Mouse (Mus musculus) intestine, postnatal 0 days (tissue): ENCODE results near the gene Cdh8. TPM values are rescaled to one million over a fixed set of nuclear protein-coding genes. Genes with fewer than 3 reads are reported as not detected.

Experiments
- ATAC-seq: fragments of 200-750 bp; cut with Nextera tagmentation; 2 replicates; pipeline ENCODE4 v1.8.0; 2017; ENCODE audit warnings: mild to moderate bottlenecking, moderate TSS enrichment, moderate library complexity
- H3K27ac ChIP-seq: fragments of 300-500 bp; sonication (generic); 2 replicates; pipeline ENCODE4 v1.5.1; 2014; ENCODE audit warnings: mild to moderate bottlenecking, low read depth, low read length, moderate library complexity
- H3K27me3 ChIP-seq: fragments of 300-500 bp; sonication (generic); replicated peaks from 2 replicates; pipeline ENCODE4 v1.6.1; 2014; ENCODE audit warnings: low read length, mixed read lengths; ENCODE audit not compliant: control insufficient read depth, insufficient read depth
- H3K36me3 ChIP-seq: fragments of 300-500 bp; sonication (generic); 2 replicates; pipeline ENCODE4 v1.6.1; 2014; ENCODE audit warnings: mild to moderate bottlenecking, moderate library complexity; ENCODE audit not compliant: control insufficient read depth, insufficient read depth
- H3K4me1 ChIP-seq: fragments of 300-500 bp; sonication (generic); replicated peaks from 2 replicates; pipeline ENCODE4 v1.6.1; 2014; ENCODE audit warnings: antibody characterized with exemption, low read length, mixed read lengths; ENCODE audit not compliant: control insufficient read depth, insufficient read depth
- H3K4me2 ChIP-seq: fragments of 300-500 bp; sonication (generic); replicated peaks from 2 replicates; pipeline ENCODE4 v1.6.1; 2014; ENCODE audit warnings: low read depth, mild to moderate bottlenecking, moderate library complexity
- H3K4me3 ChIP-seq: fragments of 300-500 bp; sonication (generic); 2 replicates; pipeline ENCODE4 v1.5.1; 2014; ENCODE audit warnings: low read depth, low read length
- H3K9ac ChIP-seq: fragments of 300-500 bp; sonication (generic); 2 replicates; pipeline ENCODE4 v1.6.1; 2014; ENCODE audit warnings: mild to moderate bottlenecking, low read depth, low read length
- H3K9me3 ChIP-seq: fragments of 300-500 bp; sonication (generic); 2 replicates; pipeline ENCODE4 v1.6.1; 2016; ENCODE audit warnings: mixed run types; ENCODE audit not compliant: control insufficient read depth
- CTCF ChIP-seq: sonication (generic); IDR thresholded peaks from 2 replicates; pipeline ENCODE4 v1.5.1; 2016; ENCODE audit warnings: low read depth, mild to moderate bottlenecking, control low read depth, antibody characterized with exemption, moderate library complexity
- WGBS: fragments of 180-500 bp; shearing (Covaris S2); extraction: QIAGEN DNeasy Blood & Tissue Kit; methylation state at CpG from one replicate; pipeline ENCODE4 v1.1.7; 2014; 5-methylcytosine and 5-hydroxymethylcytosine counted together
- polyA plus RNA-seq: library from polyadenylated mRNA; unstranded; fragments of >200 nt; fragmentation: Nextera tagmentation; extraction: Ambion mirVana; gene quantifications from 2 replicates; pipeline ENCODE4 v1.2.1, GENCODE M21; 2015

The Cdh8 gene
- polyA plus RNA-seq, 1 experiment from 2014 or later: 0.35 TPM

GRCm38 (mm10) chr8:99415076-99415965 is 950 bp downstream of the Cdh8 start:
- no peak overlapping the region for H3K27ac ChIP-seq
- WGBS: 2% methylated on average over 48 of the region's 48 CpGs
- H3K4me1 ChIP-seq: no peaks in the 10 kb centered on the region
- TF ChIP-seq CTCF: no peak
- ATAC-seq: no peak
- peak overlapping the region; percentile 26 for H3K4me3 ChIP-seq
- no peak overlapping the region for H3K9ac ChIP-seq
- H3K9me3 ChIP-seq: no peaks in the 10 kb centered on the region
- no peaks in the 10 kb centered on the region for H3K36me3 ChIP-seq
- H3K27me3 ChIP-seq: peaks cover 33% of the 10 kb centered on the region
- H3K4me2 ChIP-seq: peak overlapping the region; percentile 55

GRCm38 (mm10) chr8:99414483-99414921 is 1.8 kb downstream of the Cdh8 start:
- WGBS: 10% methylated on average over 9 of the region's 9 CpGs
- no peak for ATAC-seq
- Histone ChIP-seq H3K4me1 (no peaks in the 10 kb centered on the region), H3K27ac (no peak overlapping the region), H3K27me3 (peaks cover 33% of the 10 kb centered on the region), H3K9me3 (no peaks in the 10 kb centered on the region), H3K9ac (no peak overlapping the region), H3K4me3 (no peak overlapping the region), H3K4me2 (no peak overlapping the region; the same call in 1 of the 2 replicates), H3K36me3 (no peaks in the 10 kb centered on the region)
- TF ChIP-seq CTCF: no peak

GRCm38 (mm10) chr8:99413877-99414482 is 2.3 kb downstream of the Cdh8 start:
- H3K27ac ChIP-seq: no peak overlapping the region
- ATAC-seq: no peak
- no peak for TF ChIP-seq CTCF
- H3K27me3 ChIP-seq: peaks cover 33% of the 10 kb centered on the region
- H3K4me2 ChIP-seq: no peak overlapping the region
- no peak overlapping the region for H3K4me3 ChIP-seq
- H3K4me1 ChIP-seq: no peaks in the 10 kb centered on the region
- WGBS: 22% methylated on average over 10 of the region's 10 CpGs
- no peaks in the 10 kb centered on the region for H3K36me3 ChIP-seq
- H3K9me3 ChIP-seq: no peaks in the 10 kb centered on the region
- H3K9ac ChIP-seq: no peak overlapping the region

GRCm38 (mm10) chr8:99393908-99394307 is 22.4 kb downstream of the Cdh8 start:
- 73% methylated on average over 4 of the region's 4 CpGs for WGBS
- no peak overlapping the region for H3K27ac ChIP-seq
- no peak for ATAC-seq
- H3K4me1 ChIP-seq: no peaks in the 10 kb centered on the region
- no peak overlapping the region for H3K9ac ChIP-seq
- H3K4me3 ChIP-seq: no peak overlapping the region
- TF ChIP-seq CTCF: no peak
- no peaks in the 10 kb centered on the region for H3K36me3 ChIP-seq
- H3K27me3 ChIP-seq: no peaks in the 10 kb centered on the region
- no peak overlapping the region for H3K4me2 ChIP-seq
- H3K9me3 ChIP-seq: no peaks in the 10 kb centered on the region

- Histone ChIP-seq H3K36me3 (no peaks in the 10 kb centered on the region), H3K4me1 (no peaks in the 10 kb centered on the region), H3K27ac (no peak overlapping the region), H3K27me3 (no peaks in the 10 kb centered on the region), H3K9me3 (no peaks in the 10 kb centered on the region), H3K4me3 (no peak overlapping the region), H3K9ac (no peak overlapping the region), H3K4me2 (no peak overlapping the region)
- 87% methylated on average over 5 of the region's 5 CpGs for WGBS
- no peak for TF ChIP-seq CTCF
- ATAC-seq: no peak
Observed at GRCm38 (mm10) chr8:99370104-99370503, 46.2 kb downstream of the Cdh8 start.

GRCm38 (mm10) chr8:99369166-99369565 is 47.1 kb downstream of the Cdh8 start:
- WGBS: 94% methylated on average over 3 of the region's 3 CpGs
- ATAC-seq: no peak
- Histone ChIP-seq H3K9ac (no peak overlapping the region), H3K27ac (no peak overlapping the region), H3K9me3 (no peaks in the 10 kb centered on the region), H3K27me3 (no peaks in the 10 kb centered on the region), H3K4me2 (no peak overlapping the region), H3K4me3 (no peak overlapping the region), H3K36me3 (no peaks in the 10 kb centered on the region), H3K4me1 (no peaks in the 10 kb centered on the region)
- no peak for TF ChIP-seq CTCF
